ENCODE assay signal across 9 mouse cellular contexts in the genomic region with DNA sequence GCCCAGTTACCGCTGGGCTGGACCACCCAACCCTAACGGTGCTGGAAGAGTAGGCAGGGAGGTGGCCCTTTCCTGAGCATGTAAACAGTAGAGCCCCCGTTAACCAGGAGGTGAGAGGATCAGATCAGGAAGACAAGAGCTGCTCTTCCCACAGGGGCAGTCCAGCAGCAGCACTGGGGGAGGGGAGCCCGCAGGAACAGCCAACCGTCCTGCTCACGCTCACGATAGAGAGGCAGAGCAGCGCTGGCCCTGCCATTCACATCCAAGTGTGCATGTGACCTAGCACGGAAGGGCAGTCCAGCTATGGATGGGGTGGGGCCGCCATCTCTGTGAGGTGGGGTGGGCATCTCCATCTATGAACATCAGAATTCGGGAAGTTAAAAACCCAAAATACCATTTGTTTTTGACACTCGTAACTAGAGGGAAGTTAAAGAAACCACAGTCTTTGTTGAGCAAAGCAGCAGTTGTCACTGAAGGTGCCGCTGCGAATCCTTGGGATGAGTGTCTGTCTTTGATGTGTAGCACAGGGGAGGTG. TPM values are rescaled to one million over a fixed set of nuclear protein-coding genes. Genes with fewer than 3 reads are reported as not detected.
A peak's percentile ranks its signal among the peaks of the same experiment; 100 is the strongest.
DNase-seq lines count a peak whose midpoint lies in the region; ATAC-seq and TF ChIP-seq lines count a peak whose summit lies in the region.
"Had no signal": no experiment of that assay in that cellular context is flagged by ENCODE, and none has a peak within 500 bp of the region (broad histone marks: within the 10 kb centered on the region; RNA-seq: fewer than 3 reads in every experiment).

No protein-coding gene starts in this region.

- H3K4me3 ChIP-seq in heart, adult 2 months, result no peak overlapping the region
- H3K4me3 ChIP-seq in heart, embryonic 12.5 days, result no peak overlapping the region
- H3K4me3 ChIP-seq in bone marrow macrophage, adult 2 months (ENCODE audit: insufficient read depth, low read length), result peak overlapping the region; percentile 12; the same call in 1 of the 2 replicates
- H3K4me3 ChIP-seq in liver, postnatal 0 days (ENCODE audit: low read depth, low read length), result no peak overlapping the region
- no peak overlapping the region for H3K4me3 ChIP-seq in midbrain, embryonic 13.5 days (replicated peaks)

- H3K4me2 ChIP-seq in heart, embryonic 12.5 days, result no peak overlapping the region
- H3K4me2 ChIP-seq in liver, postnatal 0 days (ENCODE audit: low read depth, low read length), result peak overlapping the region; percentile 24
- no peak overlapping the region for H3K4me2 ChIP-seq in midbrain, embryonic 13.5 days (replicated peaks)

- intact Hi-C loops in heart, adult 2 months (cut with DNase I), result no loop called here
- intact Hi-C loops in left cerebral cortex, postnatal 25 days (cut with DNase I), result no loop called here

- no peaks in the 10 kb centered on the region for H3K27me3 ChIP-seq in heart, adult 2 months (ENCODE audit: control insufficient read depth, insufficient read depth, low read length)
- no peaks in the 10 kb centered on the region for H3K27me3 ChIP-seq in heart, embryonic 12.5 days (replicated peaks)
- H3K27me3 ChIP-seq in liver, postnatal 0 days (ENCODE audit: insufficient read depth, low read length), result no peaks in the 10 kb centered on the region
- no peaks in the 10 kb centered on the region for H3K27me3 ChIP-seq in midbrain, embryonic 13.5 days

- TF ChIP-seq POLR2A in heart, adult 2 months (IDR thresholded peaks at IDR 0.05; ENCODE audit: insufficient read depth, low read depth, low read length), result 0 out of 2 replicates have a peak, but pooled peaks have one; percentile 8
- TF ChIP-seq POLR2A in bone marrow macrophage, adult 2 months (IDR thresholded peaks at IDR 0.05; ENCODE audit: borderline replicate concordance, low read depth, low read length), result no peak

- H3K9me3 ChIP-seq in heart, embryonic 12.5 days (replicated peaks), result no peaks in the 10 kb centered on the region
- H3K9me3 ChIP-seq in liver, postnatal 0 days (ENCODE audit: low read length), result no peaks in the 10 kb centered on the region
- no peaks in the 10 kb centered on the region for H3K9me3 ChIP-seq in midbrain, embryonic 13.5 days

- TF ChIP-seq CTCF in heart, adult 2 months (IDR thresholded peaks at IDR 0.05), result no peak
- TF ChIP-seq CTCF in bone marrow macrophage, adult 2 months (IDR thresholded peaks at IDR 0.05; ENCODE audit: low read depth, low read length), result no peak
- TF ChIP-seq CTCF in liver, postnatal 0 days (IDR thresholded peaks at IDR 0.05; ENCODE audit: low read depth), result no peak

- peak; percentile 44 to 75 for DNase-seq in heart, adult 2 months
- DNase-seq in liver, postnatal 0 days, result peak; percentile 42
- peak; percentile 56 to 78 for DNase-seq in spleen, postnatal 4 days (ENCODE audit: low spot score in 2 of 2)
- DNase-seq in left cerebral cortex, postnatal 25 days (ENCODE audit: low spot score in 2 of 2), result no peak
- no peak for DNase-seq in layer of hippocampus, adult 9-10 months (ENCODE audit: low spot score)

- no peak overlapping the region for H3K27ac ChIP-seq in heart, adult 2 months
- H3K27ac ChIP-seq in heart, embryonic 12.5 days (ENCODE audit: poor library complexity, severe bottlenecking), result no peak overlapping the region
- H3K27ac ChIP-seq in bone marrow macrophage, adult 2 months (ENCODE audit: insufficient read depth, low read depth, low read length), result peak overlapping the region; percentile 93
- H3K27ac ChIP-seq in liver, postnatal 0 days (ENCODE audit: low read depth), result peak overlapping the region; percentile 74
- no peak overlapping the region for H3K27ac ChIP-seq in midbrain, embryonic 13.5 days

- peaks cover 1% of the 10 kb centered on the region for H3K4me1 ChIP-seq in heart, adult 2 months (ENCODE audit: control insufficient read depth, insufficient read depth, low read length)
- H3K4me1 ChIP-seq in heart, embryonic 12.5 days (replicated peaks), result peaks cover 40% of the 10 kb centered on the region
- H3K4me1 ChIP-seq in bone marrow macrophage, adult 2 months (ENCODE audit: control insufficient read depth, insufficient read depth, low read length), result peaks cover 59% of the 10 kb centered on the region
- peaks cover 10% of the 10 kb centered on the region for H3K4me1 ChIP-seq in liver, postnatal 0 days (ENCODE audit: insufficient read depth)
- no peaks in the 10 kb centered on the region for H3K4me1 ChIP-seq in midbrain, embryonic 13.5 days (replicated peaks)

- no peak for TF ChIP-seq EP300 in heart, adult 2 months (IDR thresholded peaks at IDR 0.05; ENCODE audit: insufficient read depth, low read depth, low read length)
- TF ChIP-seq EP300 in liver, postnatal 0 days (IDR thresholded peaks at IDR 0.05; ENCODE audit: low read depth), result no peak

- H3K79me2 ChIP-seq in heart, adult 2 months (replicated peaks; ENCODE audit: control insufficient read depth, insufficient read depth, low read length), result no peaks in the 10 kb centered on the region

- no peak overlapping the region for H3K9ac ChIP-seq in heart, adult 2 months (ENCODE audit: low read depth, low read length)
- no peak overlapping the region for H3K9ac ChIP-seq in heart, embryonic 12.5 days
- no peak overlapping the region for H3K9ac ChIP-seq in liver, postnatal 0 days (replicated peaks)
- no peak overlapping the region for H3K9ac ChIP-seq in midbrain, embryonic 13.5 days (replicated peaks)

- ATAC-seq in heart, embryonic 12.5 days (ENCODE audit: insufficient number of reproducible peaks, low FRiP score), result no peak
- peak; percentile 49 for ATAC-seq in liver, postnatal 0 days
- no peak for ATAC-seq in midbrain, embryonic 13.5 days

- no peaks in the 10 kb centered on the region for H3K36me3 ChIP-seq in heart, adult 2 months (ENCODE audit: control insufficient read depth, insufficient read depth, low read length)
- H3K36me3 ChIP-seq in heart, embryonic 12.5 days, result peaks cover 26% of the 10 kb centered on the region
- peaks cover 2% of the 10 kb centered on the region; the same call in 1 of the 2 replicates for H3K36me3 ChIP-seq in liver, postnatal 0 days (replicated peaks; ENCODE audit: insufficient read depth, low read length)
- peaks cover 41% of the 10 kb centered on the region for H3K36me3 ChIP-seq in midbrain, embryonic 13.5 days

- WGBS in heart, adult 2 months, result 83% methylated on average over 14 of the region's 14 CpGs
- WGBS in heart, embryonic 12.5 days, result 79% methylated on average over 14 of the region's 14 CpGs
- 28% methylated on average over 14 of the region's 14 CpGs for WGBS in liver, postnatal 0 days (ENCODE audit: insufficient replicate concordance)
- 86% methylated on average over 14 of the region's 14 CpGs for WGBS in midbrain, embryonic 13.5 days

RNA-seq across cellular contexts. Expression of a gene that starts 21.0 kb away (rescaled TPM):
- total RNA-seq in heart, adult 2 months (2021), result not detected
- polyA plus RNA-seq in heart, adult 2 months (2012; rRNA removed), result 0.32 TPM in 1 of 2 replicates, not detected in the other
- polyA plus RNA-seq in heart, embryonic 12.5 days (2016; fragmentation: Nextera tagmentation; extraction: Ambion mirVana), result not detected in 2 replicates
- polyA plus RNA-seq in bone marrow macrophage, adult 2 months (2012; ENCODE audit: insufficient read depth, insufficient read length, missing spikeins), result not detected in 2 replicates
- polyA plus RNA-seq in liver, postnatal 0 days (2015; fragmentation: Nextera tagmentation; extraction: Ambion mirVana), result not detected in 2 replicates
- not detected for total RNA-seq in left cerebral cortex, postnatal 25 days (2021)
- polyA plus RNA-seq in midbrain, embryonic 13.5 days (2015; fragmentation: Nextera tagmentation; extraction: Ambion mirVana), result not detected in 2 replicates
- polyA plus RNA-seq: intestine, embryonic 14.5 days had no signal

RNA-seq across cellular contexts. Expression of a gene that starts 48.5 kb away (rescaled TPM):
- total RNA-seq in heart, adult 2 months (2021), result 1 to 10 TPM in 1 of 2 experiments, under 1 TPM in 1; 0.84 to 1.1 TPM
- 1.3 and 1.4 TPM in 2 replicates for polyA plus RNA-seq in heart, adult 2 months (2012; rRNA removed)
- 1.6 and 1.7 TPM in 2 replicates for polyA plus RNA-seq in heart, embryonic 12.5 days (2016; fragmentation: Nextera tagmentation; extraction: Ambion mirVana)
- polyA plus RNA-seq in bone marrow macrophage, adult 2 months (2012; ENCODE audit: insufficient read depth, insufficient read length, missing spikeins), result 33.0 and 34.1 TPM in 2 replicates
- 0.94 and 0.95 TPM in 2 replicates for polyA plus RNA-seq in liver, postnatal 0 days (2015; fragmentation: Nextera tagmentation; extraction: Ambion mirVana)
- total RNA-seq in left cerebral cortex, postnatal 25 days (2021), result 1 to 10 TPM in 1 of 2 experiments, under 1 TPM in 1; 0.96 to 1.7 TPM
- 0.72 and 1.2 TPM in 2 replicates for polyA plus RNA-seq in midbrain, embryonic 13.5 days (2015; fragmentation: Nextera tagmentation; extraction: Ambion mirVana)

Comparison
In these comparisons a context has a peak if more than half of its experiments do, and no peak if none do; other contexts are left out.
1. DNase-seq: peak in heart, adult 2 months (2 of 2), liver, postnatal 0 days (single experiment) and spleen, postnatal 4 days (2 of 2); none in left cerebral cortex, postnatal 25 days (0 of 2) and layer of hippocampus, adult 9-10 months (single experiment).
2. H3K27ac ChIP-seq: peak in bone marrow macrophage, adult 2 months (single experiment) and liver, postnatal 0 days (single experiment); none in heart, adult 2 months (single experiment), heart, embryonic 12.5 days (single experiment) and midbrain, embryonic 13.5 days (single experiment).
3. RNA of a gene that starts 48.5 kb away (polyA plus RNA-seq): 33.0 to 34.1 TPM in bone marrow macrophage, adult 2 months; 1.6 to 1.7 TPM in heart, embryonic 12.5 days, 1.3 to 1.4 TPM in heart, adult 2 months, 0.72 to 1.2 TPM in midbrain, embryonic 13.5 days and 0.94 to 0.95 TPM in liver, postnatal 0 days; every median in the first group is over 10 times any median in the second.